Mouse (Mus musculus): ENCODE results near the gene Zfyve28. TPM values are rescaled to one million over a fixed set of nuclear protein-coding genes. Genes with fewer than 3 reads are reported as not detected.

The Zfyve28 gene
- polyA plus RNA-seq, 1 experiment from 2014 or later = 0.16 TPM

DNA sequence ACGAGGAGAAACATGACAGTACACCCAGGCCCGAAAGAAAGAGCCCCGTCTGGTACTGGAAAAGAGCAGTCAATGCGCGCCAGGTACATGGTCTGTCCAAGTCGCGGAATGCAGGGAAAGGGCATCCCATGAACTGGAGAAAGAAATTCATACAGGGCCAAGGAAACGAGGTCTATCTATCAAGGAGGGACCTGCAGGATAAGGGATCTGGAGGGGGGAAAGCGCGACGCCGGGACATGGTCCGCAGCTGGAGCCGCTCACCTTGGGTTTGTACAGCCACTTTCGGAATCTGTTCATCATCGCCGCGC lies 457 bp downstream of the Zfyve28 start:
- ATAC-seq (no peak), DNase-seq (ENCODE audit: low spot score) (no peak)
- Histone ChIP-seq H3K27me3 (replicated peaks; ENCODE audit: insufficient read depth, low read length) (peaks cover 37% of the 10 kb centered on the region), H3K4me2 (replicated peaks; ENCODE audit: low read depth, low read length) (peak overlapping the region; percentile 76), H3K4me3 (ENCODE audit: low read depth, low read length) (peak overlapping the region; percentile 49), H3K9me3 (ENCODE audit: low read length) (no peaks in the 10 kb centered on the region), H3K36me3 (ENCODE audit: insufficient read depth, low read length) (no peaks in the 10 kb centered on the region), H3K9ac (replicated peaks; ENCODE audit: low read depth) (no peak overlapping the region), H3K4me1 (ENCODE audit: insufficient read depth, low read depth, low read length) (peaks cover 4% of the 10 kb centered on the region; the same call in 1 of the 2 replicates), H3K27ac (ENCODE audit: low read length) (no peak overlapping the region)
- 3% methylated on average over 15 of the region's 18 CpGs for WGBS
- TF ChIP-seq EP300 (IDR thresholded peaks at IDR 0.05) (no peak), CTCF (IDR thresholded peaks at IDR 0.05) (no peak)

DNA sequence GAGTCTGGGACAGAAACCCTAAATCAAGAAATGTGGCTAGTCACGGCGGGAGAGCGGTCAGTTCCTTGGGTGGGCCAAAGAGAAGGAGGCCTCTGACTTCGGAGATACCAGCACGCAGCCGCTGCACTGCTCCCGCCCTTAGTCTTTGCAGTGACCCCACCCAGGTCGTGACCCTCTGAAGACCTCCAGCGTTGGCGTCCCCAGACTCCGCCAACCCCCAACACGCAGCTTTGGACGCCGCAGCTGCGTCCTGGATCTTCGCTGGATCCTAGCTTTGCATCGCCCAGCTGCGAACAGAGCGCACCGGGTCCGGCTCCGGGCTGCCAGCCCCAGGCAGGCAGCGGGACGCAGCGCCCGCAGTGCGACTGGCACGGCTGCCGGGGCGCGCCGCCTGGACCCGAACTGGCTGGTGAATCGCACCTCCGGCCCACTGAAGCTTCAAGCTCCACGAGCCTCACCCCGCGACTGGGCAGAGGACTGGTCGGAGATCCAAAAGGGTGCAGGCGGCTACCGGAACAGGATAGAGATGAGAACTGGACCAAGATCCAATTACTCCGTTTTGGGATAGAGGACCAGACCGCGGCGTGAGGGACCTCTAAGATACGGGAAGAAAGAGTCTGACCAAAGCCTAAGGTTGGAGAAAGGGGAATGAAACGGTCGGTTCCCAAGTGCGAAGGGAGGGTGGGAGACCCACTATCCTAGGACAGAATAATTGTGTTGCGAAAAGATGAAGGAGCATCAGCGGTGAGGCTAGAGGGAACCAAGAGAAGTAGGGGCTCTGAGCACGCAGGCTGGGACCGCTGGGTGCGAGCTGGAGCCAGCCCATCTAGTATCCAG lies 1.0 kb downstream of the Zfyve28 start:
- H3K4me3 ChIP-seq (ENCODE audit: low read depth, low read length) = peak overlapping the region; percentile 49
- no peak for TF ChIP-seq EP300 (IDR thresholded peaks at IDR 0.05)
- TF ChIP-seq CTCF (IDR thresholded peaks at IDR 0.05) = no peak
- H3K36me3 ChIP-seq (ENCODE audit: insufficient read depth, low read length) = no peaks in the 10 kb centered on the region
- ATAC-seq (no peak), DNase-seq (ENCODE audit: low spot score) (no peak)
- no peak overlapping the region for H3K27ac ChIP-seq (ENCODE audit: low read length)
- peaks cover 4% of the 10 kb centered on the region; the same call in 1 of the 2 replicates for H3K4me1 ChIP-seq (ENCODE audit: insufficient read depth, low read depth, low read length)
- peaks cover 37% of the 10 kb centered on the region for H3K27me3 ChIP-seq (replicated peaks; ENCODE audit: insufficient read depth, low read length)
- no peak overlapping the region for H3K9ac ChIP-seq (replicated peaks; ENCODE audit: low read depth)
- no peaks in the 10 kb centered on the region for H3K9me3 ChIP-seq (ENCODE audit: low read length)
- H3K4me2 ChIP-seq (replicated peaks; ENCODE audit: low read depth, low read length) = peak overlapping the region; percentile 76
- WGBS = 2% methylated on average over 54 of the region's 54 CpGs

DNA sequence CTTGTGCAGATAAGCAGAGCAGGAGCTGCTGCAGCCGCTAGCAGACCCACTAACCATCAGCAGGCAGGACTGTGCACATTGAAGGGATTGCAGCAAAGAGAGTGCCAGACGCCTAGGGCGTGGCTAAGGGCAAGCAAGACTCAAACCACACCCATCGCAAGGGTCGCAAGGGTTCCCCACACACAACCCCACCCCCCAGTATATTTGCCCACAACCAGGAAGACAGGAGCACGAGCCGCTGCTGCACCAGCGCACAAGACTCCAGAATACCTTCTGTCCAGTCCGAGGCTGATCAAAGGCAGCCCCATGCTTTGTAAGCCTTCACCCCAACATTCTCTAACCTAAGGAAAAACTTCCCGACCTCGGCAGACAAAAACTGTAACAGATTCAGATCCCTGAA lies 1.7 kb downstream of the Zfyve28 start:
- H3K27me3 ChIP-seq (replicated peaks; ENCODE audit: insufficient read depth, low read length) = peaks cover 37% of the 10 kb centered on the region
- TF ChIP-seq CTCF (IDR thresholded peaks at IDR 0.05) (no peak), EP300 (IDR thresholded peaks at IDR 0.05) (no peak)
- no peak overlapping the region for H3K9ac ChIP-seq (replicated peaks; ENCODE audit: low read depth)
- H3K4me1 ChIP-seq (ENCODE audit: insufficient read depth, low read depth, low read length) = peaks cover 4% of the 10 kb centered on the region; the same call in 1 of the 2 replicates
- no peaks in the 10 kb centered on the region for H3K36me3 ChIP-seq (ENCODE audit: insufficient read depth, low read length)
- 2% methylated on average over 11 of the region's 11 CpGs for WGBS
- 0 out of 2 replicates have a peak overlapping the region, but pooled peaks have one; percentile 49 for H3K4me3 ChIP-seq (ENCODE audit: low read depth, low read length)
- peak overlapping the region; percentile 76; the same call in 1 of the 2 replicates for H3K4me2 ChIP-seq (replicated peaks; ENCODE audit: low read depth, low read length)
- DNase-seq (ENCODE audit: low spot score) (no peak), ATAC-seq (no peak)
- H3K9me3 ChIP-seq (ENCODE audit: low read length) = no peaks in the 10 kb centered on the region
- no peak overlapping the region for H3K27ac ChIP-seq (ENCODE audit: low read length)

DNA sequence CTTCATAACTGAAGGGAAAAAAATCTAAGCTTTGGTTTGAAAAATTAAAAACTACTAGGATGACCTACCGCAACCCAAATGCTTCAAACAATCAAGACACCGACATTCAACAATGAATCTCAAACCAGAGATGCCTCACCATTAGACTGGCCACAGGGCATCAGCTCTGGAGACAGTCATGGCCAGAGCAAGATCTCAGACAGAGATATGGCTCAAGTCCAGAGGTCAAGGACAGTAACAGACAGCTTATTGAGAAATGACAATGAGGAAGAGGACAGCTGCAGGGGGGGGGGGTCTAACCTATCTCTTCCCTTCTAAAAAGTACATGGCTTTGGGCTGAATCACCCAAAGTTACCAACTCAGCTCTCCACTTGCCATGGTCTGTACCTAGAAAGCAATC lies 3.0 kb downstream of the Zfyve28 start:
- Histone ChIP-seq H3K9me3 (ENCODE audit: low read length) (no peaks in the 10 kb centered on the region), H3K4me3 (ENCODE audit: low read depth, low read length) (no peak overlapping the region), H3K9ac (replicated peaks; ENCODE audit: low read depth) (no peak overlapping the region), H3K27me3 (replicated peaks; ENCODE audit: insufficient read depth, low read length) (peaks cover 37% of the 10 kb centered on the region), H3K27ac (ENCODE audit: low read length) (no peak overlapping the region), H3K4me2 (replicated peaks; ENCODE audit: low read depth, low read length) (no peak overlapping the region), H3K36me3 (ENCODE audit: insufficient read depth, low read length) (no peaks in the 10 kb centered on the region), H3K4me1 (ENCODE audit: insufficient read depth, low read depth, low read length) (peaks cover 4% of the 10 kb centered on the region; the same call in 1 of the 2 replicates)
- TF ChIP-seq CTCF (IDR thresholded peaks at IDR 0.05) (no peak), EP300 (IDR thresholded peaks at IDR 0.05) (no peak)
- WGBS = 75% methylated on average over 2 of the region's 2 CpGs
- DNase-seq (ENCODE audit: low spot score) (no peak), ATAC-seq (no peak)

DNA sequence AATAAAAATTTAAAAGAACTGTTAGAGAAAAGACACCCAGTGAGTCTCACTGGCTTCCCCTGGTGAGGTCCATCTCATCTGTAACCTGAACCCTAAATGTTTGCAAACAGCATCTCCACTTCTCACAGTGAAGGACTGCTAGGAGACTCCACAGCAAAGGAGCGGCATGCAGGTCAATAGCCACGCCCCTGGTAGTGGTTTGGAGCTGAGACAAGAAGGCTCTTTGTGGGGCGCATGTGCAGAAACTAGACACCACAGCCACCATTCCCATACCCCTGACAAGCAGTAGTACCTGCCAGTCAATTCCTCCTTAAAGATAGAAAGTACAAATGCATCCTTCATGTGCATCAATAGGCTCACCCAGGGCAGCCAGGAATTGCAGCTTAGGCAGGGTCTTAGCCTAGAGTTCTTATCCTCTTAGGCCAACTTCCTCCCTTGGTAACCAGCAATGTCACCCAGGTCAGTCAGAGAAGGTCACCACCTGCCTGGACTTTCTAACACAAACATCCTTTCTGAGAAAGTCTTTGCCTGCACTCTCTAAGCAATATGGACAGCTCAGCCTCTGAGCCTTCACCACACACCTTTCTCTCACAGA lies 4.0 kb downstream of the Zfyve28 start:
- peaks cover 4% of the 10 kb centered on the region; the same call in 1 of the 2 replicates for H3K4me1 ChIP-seq (ENCODE audit: insufficient read depth, low read depth, low read length)
- TF ChIP-seq EP300 (IDR thresholded peaks at IDR 0.05) (no peak), CTCF (IDR thresholded peaks at IDR 0.05) (no peak)
- WGBS = 36% methylated on average over 3 of the region's 3 CpGs
- no peak overlapping the region for H3K4me3 ChIP-seq (ENCODE audit: low read depth, low read length)
- DNase-seq (ENCODE audit: low spot score) (no peak), ATAC-seq (no peak)
- H3K4me2 ChIP-seq (replicated peaks; ENCODE audit: low read depth, low read length) = no peak overlapping the region
- H3K27me3 ChIP-seq (replicated peaks; ENCODE audit: insufficient read depth, low read length) = peaks cover 37% of the 10 kb centered on the region
- H3K9me3 ChIP-seq (ENCODE audit: low read length) = no peaks in the 10 kb centered on the region
- no peaks in the 10 kb centered on the region for H3K36me3 ChIP-seq (ENCODE audit: insufficient read depth, low read length)
- H3K9ac ChIP-seq (replicated peaks; ENCODE audit: low read depth) = no peak overlapping the region
- no peak overlapping the region for H3K27ac ChIP-seq (ENCODE audit: low read length)

DNA sequence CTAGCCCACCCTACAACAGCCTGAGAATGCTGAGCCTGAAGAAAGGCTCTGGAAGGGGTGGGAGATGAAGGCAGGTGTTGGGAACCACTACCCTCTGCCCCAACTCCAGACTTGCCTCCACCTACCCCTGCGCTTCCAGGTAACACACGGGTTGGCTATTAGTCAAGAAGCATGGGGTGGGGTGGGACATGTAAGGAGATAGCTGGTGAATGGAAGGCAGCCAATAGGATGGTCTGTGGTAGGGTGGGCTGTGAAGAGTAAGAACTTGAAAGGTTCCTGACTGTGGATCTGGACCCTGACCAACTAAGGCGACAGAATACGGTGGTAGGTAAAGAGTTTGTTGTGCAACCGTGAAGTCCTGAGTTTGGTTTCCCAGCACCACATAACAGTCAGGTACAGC lies 4.9 kb downstream of the Zfyve28 start:
- H3K27me3 ChIP-seq (replicated peaks; ENCODE audit: insufficient read depth, low read length) = peaks cover 34% of the 10 kb centered on the region
- ATAC-seq = no peak
- TF ChIP-seq CTCF (IDR thresholded peaks at IDR 0.05) (no peak), EP300 (IDR thresholded peaks at IDR 0.05) (no peak)

More for the DNA sequence above, 4.9 kb downstream of the Zfyve28 start:
- Histone ChIP-seq H3K27ac (ENCODE audit: low read length) (no peak overlapping the region), H3K36me3 (ENCODE audit: insufficient read depth, low read length) (no peaks in the 10 kb centered on the region), H3K9ac (replicated peaks; ENCODE audit: low read depth) (no peak overlapping the region), H3K4me1 (ENCODE audit: insufficient read depth, low read depth, low read length) (peaks cover 4% of the 10 kb centered on the region; the same call in 1 of the 2 replicates), H3K9me3 (ENCODE audit: low read length) (no peaks in the 10 kb centered on the region), H3K4me3 (ENCODE audit: low read depth, low read length) (no peak overlapping the region), H3K4me2 (replicated peaks; ENCODE audit: low read depth, low read length) (no peak overlapping the region)
- WGBS = 78% methylated on average over 5 of the region's 5 CpGs
- no peak for DNase-seq (ENCODE audit: low spot score)

All from lung, postnatal 0 days (tissue).